Mouse (Mus musculus): Measurements from ENCODE around the gene Vps29. TPM values are rescaled to one million over a fixed set of nuclear protein-coding genes. Genes with fewer than 3 reads are reported as not detected.

Vps29 gene
- total and polyA plus RNA-seq, 3 experiments, result 13.5 to 228 (median 147) TPM

GRCm38 (mm10) chr5:122319474-122320204 lies 34.5 kb upstream of the Vps29 start:
- Histone ChIP-seq H3K4me3 (ENCODE audit: low read depth, low read length) (no peak overlapping the region), H3K27me3 (ENCODE audit: insufficient read depth, low read length) (no peaks in the 10 kb centered on the region), H3K36me3 (replicated peaks) (peaks cover 92% of the 10 kb centered on the region), H3K4me1 (ENCODE audit: insufficient read depth, low read depth, low read length) (peaks cover 18% of the 10 kb centered on the region), H3K9me3 (replicated peaks) (no peaks in the 10 kb centered on the region)
- ATAC-seq (ENCODE audit: extremely low read depth, insufficient number of reproducible peaks, low FRiP score, poor library complexity, severe bottlenecking) (no peak), DNase-seq (ENCODE audit: low spot score) (no peak)
- no peak for TF ChIP-seq GATA1 (IDR thresholded peaks at IDR 0.05; ENCODE audit: borderline replicate concordance, low read length)
- TF ChIP-seq GATA2 (IDR thresholded peaks at IDR 0.05; ENCODE audit: borderline replicate concordance, low read depth, low read length), result no peak
- TF ChIP-seq POLR2AphosphoS5 (IDR thresholded peaks at IDR 0.05; ENCODE audit: insufficient replicate concordance, low read depth, low read length), result no peak
- no peak for TF ChIP-seq CTCF (IDR thresholded peaks at IDR 0.05; ENCODE audit: low read depth, low read length)
- no peak for TF ChIP-seq TAL1 (conservative IDR thresholded peaks at IDR 0.05; ENCODE audit: low read depth, low read length)

GRCm38 (mm10) chr5:122320205-122320781 lies 33.9 kb upstream of the Vps29 start:
- H3K4me3 ChIP-seq (ENCODE audit: low read depth, low read length), result no peak overlapping the region

GRCm38 (mm10) chr5:122323523-122323922 lies 30.6 kb upstream of the Vps29 start:
- H3K4me1 ChIP-seq (ENCODE audit: insufficient read depth, low read depth, low read length), result no peaks in the 10 kb centered on the region
- H3K36me3 ChIP-seq (replicated peaks), result peaks cover 88% of the 10 kb centered on the region
- H3K9me3 ChIP-seq (replicated peaks), result no peaks in the 10 kb centered on the region
- ATAC-seq (ENCODE audit: extremely low read depth, insufficient number of reproducible peaks, low FRiP score, poor library complexity, severe bottlenecking), result no peak
- no peak for DNase-seq (ENCODE audit: low spot score)
- no peak for TF ChIP-seq GATA2 (IDR thresholded peaks at IDR 0.05; ENCODE audit: borderline replicate concordance, low read depth, low read length)
- no peak for TF ChIP-seq GATA1 (IDR thresholded peaks at IDR 0.05; ENCODE audit: borderline replicate concordance, low read length)
- TF ChIP-seq CTCF (IDR thresholded peaks at IDR 0.05; ENCODE audit: low read depth, low read length), result no peak
- TF ChIP-seq POLR2AphosphoS5 (IDR thresholded peaks at IDR 0.05; ENCODE audit: insufficient replicate concordance, low read depth, low read length), result no peak
- TF ChIP-seq TAL1 (conservative IDR thresholded peaks at IDR 0.05; ENCODE audit: low read depth, low read length), result no peak
- no peaks in the 10 kb centered on the region for H3K27me3 ChIP-seq (ENCODE audit: insufficient read depth, low read length)
- no peak overlapping the region for H3K4me3 ChIP-seq (ENCODE audit: low read depth, low read length)

More at GRCm38 (mm10) chr5:122320205-122320781, 33.9 kb upstream of the Vps29 start:
- Histone ChIP-seq H3K4me1 (ENCODE audit: insufficient read depth, low read depth, low read length) (peaks cover 12% of the 10 kb centered on the region), H3K9me3 (replicated peaks) (no peaks in the 10 kb centered on the region), H3K36me3 (replicated peaks) (peaks cover 92% of the 10 kb centered on the region), H3K27me3 (ENCODE audit: insufficient read depth, low read length) (no peaks in the 10 kb centered on the region)
- TF ChIP-seq CTCF (IDR thresholded peaks at IDR 0.05; ENCODE audit: low read depth, low read length) (no peak), POLR2AphosphoS5 (IDR thresholded peaks at IDR 0.05; ENCODE audit: insufficient replicate concordance, low read depth, low read length) (no peak), GATA2 (IDR thresholded peaks at IDR 0.05; ENCODE audit: borderline replicate concordance, low read depth, low read length) (no peak), TAL1 (conservative IDR thresholded peaks at IDR 0.05; ENCODE audit: low read depth, low read length) (no peak), GATA1 (IDR thresholded peaks at IDR 0.05; ENCODE audit: borderline replicate concordance, low read length) (no peak)
- ATAC-seq (ENCODE audit: extremely low read depth, insufficient number of reproducible peaks, low FRiP score, poor library complexity, severe bottlenecking) (no peak), DNase-seq (ENCODE audit: low spot score) (no peak)

- TF ChIP-seq GATA1 (IDR thresholded peaks at IDR 0.05; ENCODE audit: borderline replicate concordance, low read length) (no peak), GATA2 (IDR thresholded peaks at IDR 0.05; ENCODE audit: borderline replicate concordance, low read depth, low read length) (no peak), CTCF (IDR thresholded peaks at IDR 0.05; ENCODE audit: low read depth, low read length) (no peak), POLR2AphosphoS5 (IDR thresholded peaks at IDR 0.05; ENCODE audit: insufficient replicate concordance, low read depth, low read length) (no peak), TAL1 (conservative IDR thresholded peaks at IDR 0.05; ENCODE audit: low read depth, low read length) (no peak)
- Histone ChIP-seq H3K4me3 (ENCODE audit: low read depth, low read length) (no peak overlapping the region), H3K36me3 (replicated peaks) (peaks cover 89% of the 10 kb centered on the region), H3K27me3 (ENCODE audit: insufficient read depth, low read length) (no peaks in the 10 kb centered on the region), H3K4me1 (ENCODE audit: insufficient read depth, low read depth, low read length) (no peaks in the 10 kb centered on the region), H3K9me3 (replicated peaks) (no peaks in the 10 kb centered on the region)
- ATAC-seq (ENCODE audit: extremely low read depth, insufficient number of reproducible peaks, low FRiP score, poor library complexity, severe bottlenecking) (no peak), DNase-seq (ENCODE audit: low spot score) (no peak)
Observed at GRCm38 (mm10) chr5:122324608-122325431, 29.3 kb upstream of the Vps29 start.

- Histone ChIP-seq H3K36me3 (replicated peaks) (peaks cover 88% of the 10 kb centered on the region), H3K4me1 (ENCODE audit: insufficient read depth, low read depth, low read length) (peaks cover 2% of the 10 kb centered on the region), H3K4me3 (ENCODE audit: low read depth, low read length) (no peak overlapping the region), H3K9me3 (replicated peaks) (no peaks in the 10 kb centered on the region), H3K27me3 (ENCODE audit: insufficient read depth, low read length) (no peaks in the 10 kb centered on the region)
- no peak for DNase-seq (ENCODE audit: low spot score)
- no peak for ATAC-seq (ENCODE audit: extremely low read depth, insufficient number of reproducible peaks, low FRiP score, poor library complexity, severe bottlenecking)
- TF ChIP-seq TAL1 (conservative IDR thresholded peaks at IDR 0.05; ENCODE audit: low read depth, low read length), result no peak
- TF ChIP-seq CTCF (IDR thresholded peaks at IDR 0.05; ENCODE audit: low read depth, low read length), result no peak
- no peak for TF ChIP-seq GATA1 (IDR thresholded peaks at IDR 0.05; ENCODE audit: borderline replicate concordance, low read length)
- no peak for TF ChIP-seq POLR2AphosphoS5 (IDR thresholded peaks at IDR 0.05; ENCODE audit: insufficient replicate concordance, low read depth, low read length)
- no peak for TF ChIP-seq GATA2 (IDR thresholded peaks at IDR 0.05; ENCODE audit: borderline replicate concordance, low read depth, low read length)
Observed at GRCm38 (mm10) chr5:122325477-122325876, 28.7 kb upstream of the Vps29 start.

GRCm38 (mm10) chr5:122327283-122327682 lies 26.9 kb upstream of the Vps29 start:
- Histone ChIP-seq H3K27me3 (ENCODE audit: insufficient read depth, low read length) (no peaks in the 10 kb centered on the region), H3K9me3 (replicated peaks) (no peaks in the 10 kb centered on the region), H3K36me3 (replicated peaks) (peaks cover 80% of the 10 kb centered on the region), H3K4me3 (ENCODE audit: low read depth, low read length) (no peak overlapping the region), H3K4me1 (ENCODE audit: insufficient read depth, low read depth, low read length) (peaks cover 2% of the 10 kb centered on the region)
- TF ChIP-seq CTCF (IDR thresholded peaks at IDR 0.05; ENCODE audit: low read depth, low read length) (no peak), POLR2AphosphoS5 (IDR thresholded peaks at IDR 0.05; ENCODE audit: insufficient replicate concordance, low read depth, low read length) (no peak), GATA1 (IDR thresholded peaks at IDR 0.05; ENCODE audit: borderline replicate concordance, low read length) (no peak), GATA2 (IDR thresholded peaks at IDR 0.05; ENCODE audit: borderline replicate concordance, low read depth, low read length) (no peak), TAL1 (conservative IDR thresholded peaks at IDR 0.05; ENCODE audit: low read depth, low read length) (no peak)
- no peak for ATAC-seq (ENCODE audit: extremely low read depth, insufficient number of reproducible peaks, low FRiP score, poor library complexity, severe bottlenecking)
- DNase-seq (ENCODE audit: low spot score), result no peak
